Mouse (Mus musculus): ENCODE results near the gene Sox5. TPM values are rescaled to one million over a fixed set of nuclear protein-coding genes. Genes with fewer than 3 reads are reported as not detected.

Sox5 gene
- polyA plus RNA-seq, 1 experiment = 7.3 TPM

DNA sequence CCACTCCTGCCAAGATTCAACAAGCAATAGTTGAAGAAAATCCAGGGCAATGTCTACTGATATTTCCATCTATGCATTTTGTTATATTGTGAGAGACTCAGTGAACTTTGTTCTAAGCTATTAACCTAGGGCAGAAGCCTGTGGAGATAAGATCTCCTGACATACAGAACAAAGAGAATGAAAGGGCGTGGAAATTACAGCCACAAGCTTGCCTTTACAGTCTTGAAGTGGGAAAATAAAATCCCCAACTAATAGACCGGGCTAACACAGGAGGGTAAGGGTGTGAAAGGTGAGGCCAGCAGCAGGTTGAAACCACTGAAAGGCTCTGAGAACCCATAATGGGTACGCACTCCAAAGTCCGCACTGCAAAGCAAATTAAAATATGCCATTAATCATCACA, 449.8 kb downstream of the Sox5 start:
- no peak for DNase-seq (ENCODE audit: low spot score)

DNA sequence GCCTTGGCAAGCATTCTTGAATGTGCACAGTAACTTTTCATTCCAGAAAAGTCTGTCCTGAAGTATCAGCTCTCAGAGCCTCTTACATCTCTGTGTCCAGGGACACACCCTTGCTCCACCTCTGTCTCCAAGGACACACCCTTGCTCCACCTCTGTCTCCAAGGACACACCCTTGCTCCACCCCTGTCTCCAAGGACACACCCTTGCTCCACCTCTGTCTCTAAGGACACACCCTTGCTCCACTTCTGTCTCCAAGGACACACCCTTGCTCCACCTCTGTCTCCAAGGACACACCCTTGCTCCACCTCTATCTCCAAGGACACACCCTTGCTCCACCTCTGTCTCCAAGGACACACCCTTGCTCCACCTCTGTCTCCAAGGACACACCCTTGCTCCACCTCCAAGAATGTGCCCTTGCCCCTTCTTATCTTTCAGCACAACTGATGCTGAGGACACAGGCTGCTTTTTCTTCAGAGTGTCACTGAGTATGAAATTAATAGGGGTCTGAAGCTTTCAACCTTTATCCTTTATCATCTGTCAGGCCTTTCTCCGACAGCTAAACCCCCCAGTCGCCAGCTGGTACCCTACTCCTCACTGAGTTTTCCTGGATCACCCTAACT, 452.4 kb downstream of the Sox5 start:
- DNase-seq (ENCODE audit: low spot score) = no peak

DNA sequence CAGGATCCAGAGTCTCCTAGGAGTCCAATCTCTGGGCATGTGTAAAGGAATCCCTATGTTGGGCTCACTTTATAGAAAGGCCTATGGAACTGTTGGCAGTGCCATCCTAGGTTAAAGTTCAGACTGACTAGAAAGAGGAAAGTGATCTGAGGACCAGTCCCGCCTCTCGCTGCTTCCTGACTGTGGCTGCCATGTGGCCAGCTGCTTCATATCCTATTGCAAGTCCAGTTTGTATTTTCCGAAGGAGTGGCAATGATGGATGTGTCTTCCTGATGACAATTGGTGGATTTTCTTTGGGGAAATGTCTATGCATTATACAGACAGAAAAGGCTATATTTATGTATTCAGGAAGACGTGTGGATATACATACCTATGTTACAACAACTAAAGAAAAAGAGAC, 453.0 kb downstream of the Sox5 start:
- no peak for DNase-seq (ENCODE audit: low spot score)

DNA sequence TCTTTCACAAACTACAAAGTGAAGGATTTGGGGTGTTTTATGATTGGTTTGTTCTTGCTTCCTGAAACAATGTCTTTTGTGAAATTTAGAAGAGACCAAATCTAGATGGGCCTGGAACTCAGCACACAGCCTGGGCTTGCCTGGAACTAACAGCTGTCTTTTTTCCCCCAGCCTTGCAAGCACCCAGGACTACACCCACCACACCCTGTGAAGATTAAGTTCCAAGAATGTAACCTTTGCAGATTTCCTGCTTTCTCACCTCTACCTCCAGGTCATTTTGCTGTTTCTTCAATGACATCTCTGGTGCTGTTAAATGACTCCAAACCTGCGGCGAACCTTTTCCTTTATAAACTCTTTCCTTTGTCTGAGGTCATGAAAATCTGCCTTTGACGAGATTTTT, 455.0 kb downstream of the Sox5 start:
- DNase-seq (ENCODE audit: low spot score) = no peak

DNA sequence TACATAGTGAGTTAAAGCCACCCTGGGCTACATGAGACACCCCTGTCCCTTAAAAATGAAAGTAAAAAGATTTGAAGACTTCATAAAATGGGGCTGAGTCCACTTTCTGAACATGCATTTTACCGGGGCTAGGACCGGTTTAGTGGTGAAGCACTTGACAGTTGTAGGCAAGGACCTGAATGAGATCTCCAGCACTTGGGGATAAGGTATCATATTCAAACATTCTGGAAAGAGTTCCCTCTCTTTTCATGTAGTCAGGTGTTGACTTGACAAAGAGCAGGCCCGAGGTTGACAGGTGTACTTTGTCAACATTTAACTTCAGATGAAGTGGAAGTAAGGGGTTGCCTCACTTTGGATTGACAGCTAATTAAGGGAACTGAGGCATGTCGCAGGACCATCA, 458.4 kb downstream of the Sox5 start:
- no peak for DNase-seq (ENCODE audit: low spot score)

DNA sequence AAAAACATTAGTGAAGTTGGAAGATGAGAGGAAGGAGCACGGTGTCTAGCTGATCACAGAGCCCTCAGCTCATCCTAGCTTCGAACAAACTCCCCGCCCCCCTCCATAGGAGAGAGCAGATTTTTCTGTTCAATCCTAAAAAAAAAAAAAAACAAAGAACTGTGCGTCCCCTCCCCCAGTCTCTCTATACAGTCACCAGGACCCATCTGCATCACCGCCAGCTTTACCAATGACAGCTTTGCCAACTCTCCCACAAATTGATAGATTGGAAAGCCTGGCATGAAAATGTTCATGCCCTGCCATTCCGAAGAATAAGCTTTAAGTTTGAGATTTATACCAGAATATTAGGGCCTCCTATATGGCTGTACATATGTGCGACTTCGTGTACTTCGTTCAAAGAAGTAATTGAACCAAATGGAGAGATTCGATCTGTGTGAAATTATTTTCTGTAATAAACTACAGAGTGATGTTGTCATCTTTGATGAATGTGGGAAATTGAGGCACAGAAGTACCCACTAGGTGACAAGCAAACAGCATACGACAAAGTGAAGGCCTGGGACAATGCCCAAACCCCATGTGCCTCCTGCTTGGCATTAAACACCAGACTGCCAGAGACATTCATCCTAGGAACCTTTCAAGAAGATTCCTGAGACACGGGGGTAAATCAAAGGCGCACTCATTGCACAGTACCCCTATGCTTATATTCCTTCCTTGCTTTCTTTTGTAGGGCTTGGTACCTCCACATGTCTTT, 459.3 kb downstream of the Sox5 start:
- no peak for DNase-seq (ENCODE audit: low spot score)

DNA sequence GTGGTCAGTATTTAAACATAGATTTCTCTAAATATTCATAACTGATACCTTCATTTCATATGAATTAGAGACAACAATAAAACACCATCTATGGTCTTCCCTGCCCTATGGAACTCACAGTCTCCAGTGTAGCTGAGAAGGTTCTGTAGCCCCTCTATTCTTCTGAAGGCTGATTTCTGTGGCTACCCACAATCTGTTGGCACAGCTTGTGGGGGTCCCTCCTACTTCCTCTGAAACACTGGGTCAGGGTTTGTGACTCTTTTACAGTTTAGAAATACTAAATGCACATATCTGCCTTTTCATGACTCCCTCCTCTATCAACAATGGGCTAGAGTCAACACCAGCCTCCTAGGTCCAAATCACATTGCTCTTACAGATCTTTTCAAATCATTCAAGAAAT, 461.4 kb downstream of the Sox5 start:
- DNase-seq (ENCODE audit: low spot score) = no peak

DNA sequence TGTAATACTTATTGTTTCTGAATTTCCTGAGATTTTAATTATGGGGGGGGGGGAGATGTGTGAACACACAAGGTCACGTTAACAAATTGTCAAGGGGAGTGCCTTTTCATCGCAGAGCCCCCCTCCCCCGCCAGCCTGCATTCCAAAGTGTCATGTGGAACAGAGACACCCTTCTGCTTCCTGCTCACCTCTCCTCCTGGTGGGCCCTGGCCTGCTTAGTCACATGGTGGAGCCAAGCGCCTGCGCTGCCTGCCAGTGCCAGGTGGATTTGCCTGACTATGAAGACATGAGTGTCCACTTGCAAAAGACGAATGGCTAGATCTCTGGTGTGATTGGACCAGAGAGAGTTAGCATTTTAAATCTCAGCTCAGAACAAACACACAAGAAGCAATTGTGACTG, 462.1 kb downstream of the Sox5 start:
- no peak for DNase-seq (ENCODE audit: low spot score)

DNA sequence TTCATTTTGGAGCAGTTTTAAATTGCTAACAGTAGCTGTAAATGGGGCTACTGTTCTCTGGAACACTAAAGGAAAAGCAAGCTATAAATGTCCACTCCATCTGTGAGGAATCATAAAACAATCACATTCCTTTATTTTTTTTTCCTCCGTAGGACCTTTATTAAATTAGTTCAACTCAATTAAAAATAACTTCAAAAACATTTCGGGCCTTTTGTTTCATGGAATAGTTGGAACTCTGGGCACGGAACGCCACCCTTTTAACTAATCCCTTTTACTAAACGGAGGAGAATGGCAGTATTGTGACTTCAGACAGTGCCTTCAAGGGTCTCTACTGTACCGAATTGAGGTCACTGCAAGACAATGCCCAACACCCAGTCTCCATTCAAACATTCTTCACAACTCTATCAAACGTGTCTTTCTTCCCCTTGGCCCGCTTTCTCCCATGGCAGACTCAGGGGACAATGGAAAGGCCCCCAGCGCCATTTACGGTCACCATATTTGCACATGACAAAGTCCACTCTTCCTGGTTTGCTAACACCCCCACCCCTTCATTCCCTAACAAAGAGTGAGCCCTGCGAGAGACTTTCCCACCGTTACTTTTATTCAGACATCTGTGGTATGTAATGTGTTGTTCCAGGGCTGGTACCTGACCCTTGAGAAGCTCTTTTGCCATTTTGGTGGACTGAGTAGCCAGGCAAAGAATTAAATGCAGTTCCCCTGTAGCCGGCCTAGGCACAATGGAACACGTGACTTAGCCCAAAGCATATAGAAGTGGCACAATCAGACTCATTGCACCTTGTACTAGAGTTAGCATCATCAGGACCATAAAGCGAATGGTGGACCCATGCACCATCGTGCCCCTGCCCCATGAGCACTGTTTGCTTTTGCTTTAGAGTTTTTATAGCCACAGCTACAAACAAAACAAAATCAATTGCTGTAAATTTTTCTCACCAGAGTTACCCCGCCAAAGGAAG, 468.7 kb downstream of the Sox5 start:
- no peak for DNase-seq (ENCODE audit: low spot score)

DNA sequence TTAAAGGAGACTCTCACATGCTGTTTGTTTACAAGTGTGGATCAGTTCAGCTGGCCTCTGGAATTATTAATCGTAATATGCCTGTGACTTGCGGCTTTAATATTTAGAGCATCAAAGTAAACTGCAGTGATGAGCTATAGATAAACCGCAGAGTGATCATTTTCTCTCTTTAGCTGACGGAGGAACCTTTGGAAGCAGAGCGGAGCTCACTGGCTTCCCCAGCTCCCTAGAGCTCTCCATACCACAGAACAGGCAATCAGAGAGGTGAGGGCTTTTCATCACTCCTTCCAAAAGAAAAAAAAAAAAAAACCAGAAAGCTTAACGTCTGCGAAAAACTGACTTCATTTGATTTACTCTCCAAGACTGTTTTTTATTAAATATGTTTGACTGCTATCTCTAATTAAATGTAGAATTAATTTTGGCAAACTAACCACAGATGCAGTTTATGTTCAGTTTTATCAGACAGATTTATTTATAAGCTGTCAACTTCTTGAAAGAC, 469.4 kb downstream of the Sox5 start:
- DNase-seq (ENCODE audit: low spot score) = no peak

DNA sequence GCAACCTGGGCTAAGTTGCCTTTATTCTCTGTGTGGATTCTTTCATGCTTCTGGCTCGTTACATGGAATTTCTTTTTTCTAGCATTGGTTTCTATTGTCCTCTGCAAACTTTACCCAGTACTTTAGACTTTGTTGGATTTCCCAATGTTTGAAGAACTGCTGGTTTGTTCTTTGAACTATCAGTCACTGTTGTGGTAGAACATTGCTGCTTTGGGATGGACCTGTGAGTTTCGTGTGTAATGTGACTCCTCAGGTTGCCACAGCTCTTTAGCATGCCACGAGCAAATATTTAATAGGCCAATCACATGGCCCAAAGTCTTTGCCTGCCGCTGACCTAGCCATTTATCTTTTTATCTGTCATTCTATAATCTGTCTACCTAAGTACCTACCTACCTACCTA, 470.0 kb downstream of the Sox5 start:
- no peak for DNase-seq (ENCODE audit: low spot score)

DNA sequence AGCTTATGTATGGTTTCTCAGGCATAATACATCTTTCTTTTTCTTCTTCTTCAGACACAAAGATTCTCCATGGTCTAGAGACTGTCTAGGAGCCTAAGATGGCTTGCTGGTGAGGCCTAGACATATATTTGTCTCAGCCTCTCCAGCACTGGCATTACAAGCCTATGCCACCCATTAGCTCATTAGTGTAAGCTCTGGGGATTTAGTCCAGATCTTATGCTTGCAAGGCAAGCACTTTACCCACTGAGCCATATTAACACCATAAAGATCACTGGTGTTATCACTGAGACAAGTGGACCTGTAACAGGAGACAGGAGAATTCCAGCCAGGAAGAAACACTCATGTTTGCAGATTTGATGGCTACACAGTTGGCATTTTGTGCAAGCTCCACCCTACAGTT, 472.6 kb downstream of the Sox5 start:
- DNase-seq (ENCODE audit: low spot score) = no peak

DNA sequence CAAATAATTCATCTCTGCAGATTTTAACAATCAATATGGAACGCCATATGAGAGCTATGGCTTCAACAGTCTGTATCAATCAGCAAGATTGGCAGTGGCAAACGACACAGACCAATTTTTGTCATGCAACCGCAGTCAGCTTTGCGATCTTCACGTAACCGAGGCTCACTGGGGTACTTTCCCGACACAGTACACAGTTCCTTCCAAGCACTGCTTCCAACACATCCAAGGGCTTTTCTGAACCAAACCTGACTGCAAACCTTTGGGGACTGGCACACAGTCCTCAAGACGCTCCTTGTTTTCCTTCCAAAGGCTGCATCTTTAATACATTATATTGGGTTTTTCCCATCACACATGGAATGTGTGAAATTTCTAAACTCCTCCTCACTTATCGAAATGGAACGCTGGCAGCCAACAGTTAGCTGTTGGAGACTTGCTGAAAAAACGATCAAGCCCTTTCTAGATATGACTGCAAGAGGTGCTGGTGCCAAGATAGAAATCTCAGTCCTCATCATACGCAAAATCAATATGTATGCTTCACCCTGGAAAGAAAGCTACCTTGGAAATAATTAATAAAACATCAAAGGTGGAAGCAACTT, 474.1 kb downstream of the Sox5 start:
- no peak for DNase-seq (ENCODE audit: low spot score)

DNA sequence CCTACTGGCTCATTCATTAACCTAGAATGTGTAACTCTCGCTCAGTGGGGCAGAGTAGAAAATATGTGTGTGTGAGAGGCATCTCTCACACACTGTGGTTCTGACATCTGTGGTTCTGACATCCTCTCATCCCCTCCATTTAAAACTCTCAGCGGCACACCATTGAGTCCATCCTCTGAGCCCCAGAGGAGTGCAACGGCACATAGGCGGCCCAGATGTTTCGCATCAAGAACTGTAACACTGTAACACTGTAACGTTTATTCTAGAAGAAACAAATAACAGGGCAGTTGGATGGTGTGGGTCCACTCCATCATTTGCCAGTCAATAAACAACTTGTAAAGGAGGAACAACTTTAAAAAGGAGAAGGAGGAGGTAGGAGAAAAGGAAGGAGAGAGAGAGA, 479.0 kb downstream of the Sox5 start:
- no peak for DNase-seq (ENCODE audit: low spot score)

DNA sequence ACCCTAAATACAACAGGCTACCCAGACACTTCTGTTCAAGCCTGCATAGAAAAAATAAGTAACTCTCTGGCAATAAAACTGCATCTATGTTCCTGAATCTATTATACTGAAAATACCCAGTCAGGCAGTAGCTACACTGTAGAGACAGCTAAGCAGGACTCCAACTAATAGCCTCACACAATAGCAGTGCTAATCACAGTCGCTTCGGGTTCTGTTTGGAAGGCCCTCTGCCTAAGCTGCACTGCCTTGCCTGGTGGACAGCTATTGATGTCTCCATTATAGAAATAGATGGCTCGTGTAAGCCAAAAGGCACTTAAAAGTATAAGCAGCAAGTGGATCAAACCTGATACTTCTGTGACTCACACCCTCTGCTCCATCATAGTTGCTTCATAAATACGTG, 480.7 kb downstream of the Sox5 start:
- DNase-seq (ENCODE audit: low spot score) = no peak

DNA sequence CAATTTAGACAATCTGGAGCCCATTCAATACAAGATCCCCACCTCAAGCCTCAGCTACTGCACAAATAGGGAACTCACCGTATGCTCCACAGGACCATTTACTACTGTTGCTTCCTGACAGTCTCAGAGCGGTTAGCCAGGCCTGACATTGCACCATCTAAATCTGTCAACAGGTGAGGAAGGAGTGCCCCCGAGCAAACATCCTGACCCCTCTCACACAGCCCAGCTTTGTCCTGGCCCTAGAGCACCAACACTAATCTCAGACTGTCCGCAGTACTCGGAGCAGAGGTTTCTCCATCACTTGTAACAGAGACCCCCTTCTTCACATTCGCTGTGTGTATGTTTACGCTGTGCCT, 482.3 kb downstream of the Sox5 start:
- DNase-seq (ENCODE audit: low spot score) = no peak

DNA sequence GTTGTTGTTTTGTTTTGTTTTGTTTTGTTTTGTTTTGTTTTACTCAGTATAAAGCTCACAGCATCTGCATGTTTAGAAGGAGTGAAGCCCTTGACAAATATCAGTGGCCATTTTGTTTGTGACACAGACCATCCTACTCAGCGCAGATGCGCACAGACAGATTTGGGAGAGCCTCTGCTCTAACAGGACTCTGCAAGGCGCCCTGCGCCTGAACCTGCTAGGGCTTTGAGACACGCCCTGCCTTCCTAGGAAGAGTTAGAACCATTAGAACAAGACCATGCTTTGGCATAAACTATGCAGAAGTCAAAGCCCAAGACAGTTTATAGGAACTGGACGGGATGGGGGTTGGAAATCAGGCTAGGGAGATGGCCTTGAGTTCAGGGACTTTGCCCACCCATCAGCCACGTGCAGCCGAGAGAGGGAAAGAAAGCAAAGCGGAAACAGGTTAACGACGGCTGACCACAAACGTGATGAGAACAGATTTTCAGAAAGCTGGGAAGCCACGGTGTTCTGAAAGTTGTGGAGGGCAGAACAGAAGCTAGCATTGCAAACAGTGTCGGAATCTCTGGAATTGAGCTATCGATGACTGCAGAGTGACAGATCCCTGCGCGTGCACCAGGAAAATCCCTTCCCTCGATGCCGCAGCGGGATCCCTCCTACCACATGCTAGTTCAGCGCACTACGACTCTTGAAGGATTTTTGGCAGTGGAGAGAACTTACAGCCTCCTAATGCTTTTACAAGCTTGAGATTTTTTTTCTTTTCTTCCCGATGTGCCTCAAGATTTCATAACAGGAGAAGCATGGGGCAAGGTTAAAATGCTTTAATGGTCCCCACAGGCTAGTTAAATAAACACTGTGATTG, 482.9 kb downstream of the Sox5 start:
- DNase-seq (ENCODE audit: low spot score) = no peak

DNA sequence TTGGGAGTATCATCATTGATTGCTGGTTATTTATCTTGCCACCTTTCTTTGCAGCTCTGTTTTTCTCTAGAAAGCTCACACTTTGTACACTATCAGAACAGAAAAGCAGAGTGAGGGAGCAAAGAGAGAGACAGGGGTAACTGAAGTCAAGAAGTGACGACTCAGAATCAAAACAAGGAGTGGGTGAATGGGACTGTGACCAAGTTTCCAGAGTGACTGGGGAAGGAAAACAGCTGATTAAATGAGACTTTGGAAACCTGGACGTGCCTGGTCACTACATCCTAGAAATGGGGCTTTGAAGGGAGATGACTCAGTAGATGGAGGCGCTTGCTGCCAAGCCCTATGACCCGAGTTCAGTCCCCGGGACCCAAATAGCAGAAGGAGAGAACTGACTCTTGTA, 483.9 kb downstream of the Sox5 start:
- no peak for DNase-seq (ENCODE audit: low spot score)

DNA sequence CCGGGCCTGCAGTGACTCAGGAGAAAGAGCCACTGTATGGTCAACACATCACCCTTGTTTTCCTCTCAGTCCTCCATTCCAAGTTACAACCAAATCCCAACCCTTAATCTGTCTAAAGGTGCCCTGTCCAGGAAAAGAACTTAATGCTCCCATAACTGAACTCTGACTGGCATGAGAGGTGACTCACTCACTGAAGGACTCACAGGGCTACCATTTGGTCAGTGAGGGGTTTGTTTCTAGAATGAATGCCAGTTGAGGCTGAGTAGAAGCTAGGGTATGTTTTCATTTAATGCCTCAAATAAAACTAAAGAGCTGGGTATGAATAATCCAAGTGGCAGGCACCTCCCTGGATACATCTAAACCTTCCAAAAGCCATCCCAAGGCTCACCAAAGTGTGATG, 484.6 kb downstream of the Sox5 start:
- no peak for DNase-seq (ENCODE audit: low spot score)

DNA sequence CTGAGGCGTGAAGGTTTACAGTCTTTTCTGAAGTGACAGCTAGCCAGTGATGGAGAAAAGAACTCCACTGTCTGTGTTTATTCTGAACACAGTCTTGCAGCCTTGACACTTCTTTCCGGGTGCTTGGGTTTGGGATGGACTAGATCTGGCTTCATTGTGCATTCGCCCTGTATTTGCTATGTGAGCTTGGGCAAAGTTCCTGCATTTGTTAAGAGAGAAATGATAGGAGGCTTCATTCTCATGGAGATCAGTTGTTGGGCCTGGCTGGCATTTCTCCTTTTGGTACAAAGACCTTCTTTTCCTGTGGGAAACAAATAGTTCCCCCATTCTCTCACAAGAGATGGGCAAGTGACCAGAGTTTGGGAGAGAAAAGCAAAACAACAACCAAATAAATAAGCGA, 490.3 kb downstream of the Sox5 start:
- DNase-seq (ENCODE audit: low spot score) = no peak

DNA sequence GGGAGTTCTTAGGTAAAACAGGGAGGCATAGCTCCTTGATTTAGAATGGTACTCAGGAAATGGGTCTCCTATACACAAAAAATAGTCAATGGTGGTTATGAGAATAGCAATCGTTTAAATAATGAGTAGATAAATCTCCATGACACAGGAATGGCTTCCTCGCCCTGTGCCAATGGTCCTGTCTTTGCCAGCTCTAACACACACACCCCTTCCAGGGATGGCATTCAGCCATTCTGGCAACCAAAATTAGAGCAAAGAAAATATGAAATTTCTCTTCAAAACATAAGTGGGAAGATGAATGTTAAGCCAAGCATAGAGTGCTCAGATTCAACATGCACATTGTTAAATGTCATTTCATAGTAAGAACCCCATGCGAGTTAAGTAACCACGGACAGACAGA, 495.7 kb downstream of the Sox5 start:
- DNase-seq (ENCODE audit: low spot score) = no peak
